Mouse (Mus musculus): ENCODE measurements at regions not wholly inside any gene's neighbourhood (a gene's known extent, or its start where the extent isn't known, plus 50 kb on each side); places are given as distances from the start of the nearest gene placed in this dataset.
A peak's percentile ranks its signal among the peaks of the same experiment; 100 is the strongest.

DNA sequence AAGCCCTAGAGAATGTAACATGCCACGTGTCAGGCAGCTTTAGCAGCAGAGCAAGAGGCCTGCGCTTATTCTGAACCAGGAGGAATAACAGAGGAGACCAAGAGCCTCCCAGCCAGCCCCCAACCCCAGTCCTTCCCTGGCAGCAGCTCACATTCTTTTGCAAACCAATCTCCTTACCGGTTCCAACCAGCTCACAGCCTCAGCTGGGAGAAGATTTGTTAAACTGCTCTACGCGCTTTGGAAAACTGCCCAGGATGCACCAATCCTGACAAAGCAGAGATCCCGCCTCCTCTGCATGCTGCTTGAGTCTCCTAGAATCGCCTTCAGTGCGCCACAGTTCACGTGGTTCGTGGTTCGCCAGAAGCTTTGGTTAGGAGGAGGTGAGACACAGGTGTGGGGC lies 51.8 kb downstream of the Gm9376 start:
- H3K4me2 ChIP-seq, result no peak overlapping the region
- no peak overlapping the region for H3K9ac ChIP-seq (ENCODE audit: low read depth, low read length)
- H3K4me1 ChIP-seq (ENCODE audit: control insufficient read depth, insufficient read depth, low read length), result no peaks in the 10 kb centered on the region
- no peak overlapping the region for H3K27ac ChIP-seq (ENCODE audit: low read depth, low read length)
- peaks cover 26% of the 10 kb centered on the region for H3K27me3 ChIP-seq (ENCODE audit: control insufficient read depth, insufficient read depth, low read length)
- no peaks in the 10 kb centered on the region for H3K36me3 ChIP-seq (ENCODE audit: control insufficient read depth, insufficient read depth, low read length)
- H3K9me3 ChIP-seq (replicated peaks; ENCODE audit: control insufficient read depth, low read length), result no peaks in the 10 kb centered on the region
- no peak overlapping the region for H3K4me3 ChIP-seq (ENCODE audit: low read depth, low read length)
- 48% methylated on average over 11 of the region's 11 CpGs for WGBS (ENCODE audit: insufficient replicate concordance)
- ATAC-seq (replicated peaks; ENCODE audit: insufficient number of reproducible peaks, low FRiP score, low TSS enrichment), result no peak

DNA sequence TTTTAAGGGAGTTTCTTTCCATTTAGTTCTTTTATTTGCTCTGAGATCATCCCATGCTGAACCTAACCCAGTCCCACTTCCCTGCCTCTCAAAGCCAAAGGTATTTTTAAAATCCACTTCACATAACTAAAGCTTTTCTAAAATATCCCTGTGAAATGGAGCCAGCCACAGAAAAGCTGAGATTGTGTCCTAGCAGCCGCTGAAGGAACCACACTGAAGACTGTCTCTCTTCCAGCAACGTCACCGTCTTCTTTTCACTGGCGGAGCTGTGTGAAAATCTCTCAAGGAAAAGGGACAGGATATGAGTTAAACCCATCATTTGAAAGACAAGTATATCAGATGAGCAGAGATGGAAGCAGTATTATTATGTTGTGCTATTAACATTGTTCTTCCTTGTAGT lies 53.3 kb downstream of the Gm9376 start:
- Histone ChIP-seq H3K27ac (ENCODE audit: low read depth, low read length) (no peak overlapping the region), H3K4me3 (ENCODE audit: low read depth, low read length) (no peak overlapping the region), H3K9ac (ENCODE audit: low read depth, low read length) (no peak overlapping the region), H3K36me3 (ENCODE audit: control insufficient read depth, insufficient read depth, low read length) (no peaks in the 10 kb centered on the region), H3K4me2 (no peak overlapping the region), H3K9me3 (replicated peaks; ENCODE audit: control insufficient read depth, low read length) (no peaks in the 10 kb centered on the region), H3K27me3 (ENCODE audit: control insufficient read depth, insufficient read depth, low read length) (peaks cover 26% of the 10 kb centered on the region), H3K4me1 (ENCODE audit: control insufficient read depth, insufficient read depth, low read length) (no peaks in the 10 kb centered on the region)
- WGBS (ENCODE audit: insufficient replicate concordance), result 69% methylated on average over 4 of the region's 4 CpGs
- no peak for ATAC-seq (replicated peaks; ENCODE audit: insufficient number of reproducible peaks, low FRiP score, low TSS enrichment)

DNA sequence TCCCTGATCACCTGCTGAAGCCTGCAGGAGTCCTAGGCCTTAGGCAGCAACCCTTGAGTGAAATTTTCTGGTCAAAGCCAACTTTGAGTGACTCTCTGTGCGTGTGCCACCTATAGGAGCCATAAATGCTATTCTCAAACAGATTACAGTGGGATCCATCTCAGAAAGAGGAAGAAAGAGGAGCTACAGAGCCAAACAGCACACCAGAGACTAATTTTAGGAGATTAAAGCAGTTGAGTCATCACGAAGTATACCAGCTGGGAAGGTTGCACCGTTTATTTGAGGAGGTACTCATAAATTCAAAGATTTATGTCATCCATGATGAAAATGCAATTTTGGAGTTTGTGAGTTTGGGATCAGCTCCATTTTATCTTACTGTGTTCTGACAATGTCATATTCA lies 54.3 kb downstream of the Gm9376 start:
- H3K9ac ChIP-seq (ENCODE audit: low read depth, low read length), result no peak overlapping the region
- peaks cover 26% of the 10 kb centered on the region for H3K27me3 ChIP-seq (ENCODE audit: control insufficient read depth, insufficient read depth, low read length)
- no peak overlapping the region for H3K4me2 ChIP-seq
- H3K9me3 ChIP-seq (replicated peaks; ENCODE audit: control insufficient read depth, low read length), result no peaks in the 10 kb centered on the region
- WGBS (ENCODE audit: insufficient replicate concordance), result 75% methylated on average over 3 of the region's 3 CpGs
- H3K27ac ChIP-seq (ENCODE audit: low read depth, low read length), result no peak overlapping the region
- H3K36me3 ChIP-seq (ENCODE audit: control insufficient read depth, insufficient read depth, low read length), result no peaks in the 10 kb centered on the region
- no peak overlapping the region for H3K4me3 ChIP-seq (ENCODE audit: low read depth, low read length)
- no peaks in the 10 kb centered on the region for H3K4me1 ChIP-seq (ENCODE audit: control insufficient read depth, insufficient read depth, low read length)
- ATAC-seq (replicated peaks; ENCODE audit: insufficient number of reproducible peaks, low FRiP score, low TSS enrichment), result no peak

DNA sequence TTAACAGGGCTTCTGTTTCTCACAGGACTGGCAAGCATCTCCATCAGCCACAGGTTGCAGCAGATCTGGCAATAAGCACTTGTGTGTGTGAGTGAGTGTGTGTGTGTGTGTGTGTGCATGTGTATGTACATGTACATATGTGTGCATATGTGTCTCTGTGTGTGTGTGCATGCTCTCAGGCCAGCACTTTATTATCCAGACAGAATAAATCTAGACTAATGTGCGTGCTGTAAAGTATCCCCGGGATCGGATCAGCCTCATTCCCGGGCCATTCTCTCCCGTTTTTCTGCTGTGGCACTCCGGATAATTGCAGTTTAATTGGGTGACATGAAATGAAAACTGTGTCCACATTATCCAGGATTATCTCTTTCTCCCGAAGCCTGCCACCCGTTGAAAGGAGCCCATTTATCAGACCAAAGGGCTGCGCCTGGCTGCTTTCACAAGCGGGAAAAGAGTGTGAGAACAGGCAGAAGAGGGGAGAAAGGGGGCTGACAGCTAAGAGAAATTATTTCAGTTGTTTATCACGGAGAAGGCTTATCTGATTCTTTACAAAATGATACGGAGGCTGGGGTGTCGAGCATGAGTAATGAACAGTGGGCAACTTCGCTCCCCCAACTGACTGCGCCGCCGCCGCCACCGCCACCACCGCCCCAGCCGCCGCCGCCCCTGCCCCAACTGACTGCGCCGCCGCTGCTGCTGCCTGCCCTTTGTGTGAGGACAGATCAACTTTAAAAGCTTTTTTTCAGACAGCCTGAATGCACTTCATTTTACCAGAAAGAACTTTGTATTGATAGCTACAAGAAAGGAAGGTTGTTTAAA lies 55.5 kb downstream of the Gm9376 start:
- Histone ChIP-seq H3K36me3 (ENCODE audit: control insufficient read depth, insufficient read depth, low read length) (no peaks in the 10 kb centered on the region), H3K27me3 (ENCODE audit: control insufficient read depth, insufficient read depth, low read length) (peaks cover 26% of the 10 kb centered on the region), H3K4me2 (peak overlapping the region; percentile 62), H3K9ac (ENCODE audit: low read depth, low read length) (no peak overlapping the region), H3K4me1 (ENCODE audit: control insufficient read depth, insufficient read depth, low read length) (no peaks in the 10 kb centered on the region), H3K27ac (ENCODE audit: low read depth, low read length) (no peak overlapping the region), H3K4me3 (ENCODE audit: low read depth, low read length) (peak overlapping the region; percentile 35), H3K9me3 (replicated peaks; ENCODE audit: control insufficient read depth, low read length) (no peaks in the 10 kb centered on the region)
- WGBS (ENCODE audit: insufficient replicate concordance), result 19% methylated on average over 26 of the region's 26 CpGs
- no peak for ATAC-seq (replicated peaks; ENCODE audit: insufficient number of reproducible peaks, low FRiP score, low TSS enrichment)

DNA sequence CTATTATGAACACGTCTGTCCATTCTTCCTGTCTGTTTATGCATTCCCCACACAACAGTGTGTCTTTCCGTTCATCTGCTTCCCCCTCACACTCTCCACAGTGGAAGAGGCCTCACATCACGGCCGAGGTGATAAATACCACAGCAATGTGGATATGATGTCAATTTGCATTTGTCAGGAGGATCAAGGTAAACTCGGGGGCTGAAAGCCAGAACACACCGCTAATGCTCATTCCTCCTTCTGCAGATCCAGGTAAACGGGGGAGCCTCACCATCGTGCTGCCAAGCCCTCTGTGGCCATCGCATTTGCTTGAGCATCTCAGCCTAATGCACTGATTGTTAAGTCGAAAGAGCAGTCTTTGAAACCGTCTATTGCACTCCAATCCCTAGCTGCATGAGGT lies 56.1 kb downstream of the Gm9376 start:
- Histone ChIP-seq H3K4me2 (peak overlapping the region; percentile 62), H3K9ac (ENCODE audit: low read depth, low read length) (no peak overlapping the region)
- 16% methylated on average over 11 of the region's 11 CpGs for WGBS (ENCODE audit: insufficient replicate concordance)

DNA sequence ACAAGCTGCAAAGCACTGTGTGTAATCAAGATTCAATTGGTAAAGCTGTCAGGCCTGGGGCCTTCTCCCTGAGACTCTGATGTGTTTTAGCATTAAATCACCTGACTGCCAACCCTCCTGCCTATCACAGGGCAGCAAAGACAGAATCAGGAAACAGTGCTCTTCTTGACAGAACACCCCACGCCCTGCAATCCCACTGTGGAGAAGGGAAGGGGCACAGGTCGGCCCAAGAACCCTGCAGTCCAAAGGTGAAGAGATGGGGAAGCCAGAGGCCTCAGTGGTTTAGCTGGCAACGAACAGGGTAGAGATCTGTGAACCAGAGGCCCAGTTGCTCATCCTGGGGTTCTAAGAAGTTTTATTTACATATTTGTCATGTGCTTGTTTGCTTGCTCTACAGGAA lies 71.3 kb downstream of the Gm9376 start:
- Histone ChIP-seq H3K9me3 (replicated peaks; ENCODE audit: control insufficient read depth, low read length) (no peaks in the 10 kb centered on the region), H3K4me1 (ENCODE audit: control insufficient read depth, insufficient read depth, low read length) (no peaks in the 10 kb centered on the region), H3K27ac (ENCODE audit: low read depth, low read length) (no peak overlapping the region), H3K4me2 (no peak overlapping the region), H3K4me3 (ENCODE audit: low read depth, low read length) (no peak overlapping the region), H3K27me3 (ENCODE audit: control insufficient read depth, insufficient read depth, low read length) (no peaks in the 10 kb centered on the region), H3K36me3 (ENCODE audit: control insufficient read depth, insufficient read depth, low read length) (no peaks in the 10 kb centered on the region), H3K9ac (ENCODE audit: low read depth, low read length) (no peak overlapping the region)
- 80% methylated on average over 3 of the region's 3 CpGs for WGBS (ENCODE audit: insufficient replicate concordance)
- no peak for ATAC-seq (replicated peaks; ENCODE audit: insufficient number of reproducible peaks, low FRiP score, low TSS enrichment)

More for the DNA sequence above, 56.1 kb downstream of the Gm9376 start:
- H3K4me3 ChIP-seq (ENCODE audit: low read depth, low read length), result peak overlapping the region; percentile 35
- H3K27me3 ChIP-seq (ENCODE audit: control insufficient read depth, insufficient read depth, low read length), result peaks cover 26% of the 10 kb centered on the region
- no peaks in the 10 kb centered on the region for H3K9me3 ChIP-seq (replicated peaks; ENCODE audit: control insufficient read depth, low read length)
- H3K4me1 ChIP-seq (ENCODE audit: control insufficient read depth, insufficient read depth, low read length), result no peaks in the 10 kb centered on the region
- H3K36me3 ChIP-seq (ENCODE audit: control insufficient read depth, insufficient read depth, low read length), result no peaks in the 10 kb centered on the region
- H3K27ac ChIP-seq (ENCODE audit: low read depth, low read length), result no peak overlapping the region
- no peak for ATAC-seq (replicated peaks; ENCODE audit: insufficient number of reproducible peaks, low FRiP score, low TSS enrichment)

DNA sequence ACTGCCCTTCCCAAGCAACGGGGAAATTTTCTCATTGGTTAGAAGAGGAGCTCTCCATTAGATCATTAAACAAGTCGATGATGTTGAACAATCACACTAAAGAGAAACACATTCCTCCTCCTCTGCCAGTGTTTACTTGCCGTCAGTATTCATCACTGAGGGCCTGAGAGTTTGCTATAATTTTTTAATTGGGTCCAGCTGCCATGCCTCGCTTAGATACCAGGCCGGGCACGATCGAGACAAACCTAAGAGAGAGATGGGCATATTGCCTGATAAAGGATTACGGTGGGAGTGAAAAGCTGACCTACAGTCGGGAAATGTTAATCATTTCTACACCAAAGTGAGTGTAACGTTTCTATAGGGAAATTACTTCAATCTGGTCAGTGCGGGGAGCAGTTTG lies 96.2 kb downstream of the Gm9376 start:
- no peaks in the 10 kb centered on the region for H3K4me1 ChIP-seq (ENCODE audit: control insufficient read depth, insufficient read depth, low read length)
- H3K9me3 ChIP-seq (replicated peaks; ENCODE audit: control insufficient read depth, low read length), result no peaks in the 10 kb centered on the region
- no peaks in the 10 kb centered on the region for H3K36me3 ChIP-seq (ENCODE audit: control insufficient read depth, insufficient read depth, low read length)
- no peaks in the 10 kb centered on the region for H3K27me3 ChIP-seq (ENCODE audit: control insufficient read depth, insufficient read depth, low read length)
- H3K4me2 ChIP-seq, result no peak overlapping the region
- ATAC-seq (replicated peaks; ENCODE audit: insufficient number of reproducible peaks, low FRiP score, low TSS enrichment), result no peak
- H3K9ac ChIP-seq (ENCODE audit: low read depth, low read length), result no peak overlapping the region
- WGBS (ENCODE audit: insufficient replicate concordance), result 68% methylated on average over 11 of the region's 11 CpGs
- no peak overlapping the region for H3K27ac ChIP-seq (ENCODE audit: low read depth, low read length)
- no peak overlapping the region for H3K4me3 ChIP-seq (ENCODE audit: low read depth, low read length)

DNA sequence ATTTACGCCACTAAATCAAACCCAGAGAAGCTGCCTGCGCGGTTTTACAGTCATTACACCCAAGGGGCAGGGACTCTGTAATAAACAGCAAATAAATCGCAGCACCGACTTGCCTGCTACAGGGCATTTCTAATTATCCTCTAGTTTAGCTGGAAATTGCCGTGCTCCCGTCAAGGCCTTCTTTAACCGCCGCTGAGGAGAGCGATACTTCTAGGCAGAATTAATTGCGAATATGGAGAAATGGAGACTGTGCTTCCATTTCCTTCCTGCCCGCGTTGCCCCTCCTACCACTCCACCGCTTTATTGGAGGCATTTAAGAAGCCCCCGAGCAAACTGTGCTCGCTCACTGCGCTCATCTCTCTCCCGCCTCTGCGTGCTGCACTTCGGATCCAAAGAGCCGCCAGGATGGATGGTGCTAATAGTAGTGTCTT lies 96.6 kb downstream of the Gm9376 start:
- Histone ChIP-seq H3K36me3 (ENCODE audit: control insufficient read depth, insufficient read depth, low read length) (no peaks in the 10 kb centered on the region), H3K27me3 (ENCODE audit: control insufficient read depth, insufficient read depth, low read length) (no peaks in the 10 kb centered on the region), H3K4me1 (ENCODE audit: control insufficient read depth, insufficient read depth, low read length) (no peaks in the 10 kb centered on the region), H3K27ac (ENCODE audit: low read depth, low read length) (no peak overlapping the region), H3K4me2 (no peak overlapping the region), H3K9me3 (replicated peaks; ENCODE audit: control insufficient read depth, low read length) (no peaks in the 10 kb centered on the region), H3K4me3 (ENCODE audit: low read depth, low read length) (no peak overlapping the region), H3K9ac (ENCODE audit: low read depth, low read length) (no peak overlapping the region)
- no peak for ATAC-seq (replicated peaks; ENCODE audit: insufficient number of reproducible peaks, low FRiP score, low TSS enrichment)
- 73% methylated on average over 21 of the region's 21 CpGs for WGBS (ENCODE audit: insufficient replicate concordance)

DNA sequence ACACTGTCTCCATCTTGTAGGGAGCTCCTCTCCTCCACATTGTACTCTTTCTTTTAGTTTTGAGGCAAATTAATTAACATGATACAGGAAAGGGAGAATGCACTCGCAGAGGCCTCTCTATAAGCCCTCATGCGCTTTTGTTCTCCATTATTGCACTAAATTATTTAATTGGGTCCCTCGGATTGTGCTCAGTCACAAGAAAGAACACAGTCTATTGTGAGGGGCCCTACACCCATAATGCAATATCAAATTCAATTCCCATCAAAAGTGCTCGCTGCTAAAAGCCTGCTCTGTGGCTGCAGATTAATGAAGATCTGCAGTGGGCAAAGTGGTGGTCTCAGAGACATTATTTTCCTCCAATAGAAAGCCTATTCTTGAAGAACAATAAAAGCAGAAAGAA lies 99.8 kb downstream of the Gm9376 start:
- H3K4me1 ChIP-seq (ENCODE audit: control insufficient read depth, insufficient read depth, low read length), result no peaks in the 10 kb centered on the region; the same call in 1 of the 2 replicates
- WGBS (ENCODE audit: insufficient replicate concordance), result 76% methylated on average over 4 of the region's 4 CpGs
- H3K36me3 ChIP-seq (ENCODE audit: control insufficient read depth, insufficient read depth, low read length), result no peaks in the 10 kb centered on the region
- no peaks in the 10 kb centered on the region for H3K27me3 ChIP-seq (ENCODE audit: control insufficient read depth, insufficient read depth, low read length)
- H3K9ac ChIP-seq (ENCODE audit: low read depth, low read length), result no peak overlapping the region
- ATAC-seq (replicated peaks; ENCODE audit: insufficient number of reproducible peaks, low FRiP score, low TSS enrichment), result no peak
- H3K9me3 ChIP-seq (replicated peaks; ENCODE audit: control insufficient read depth, low read length), result no peaks in the 10 kb centered on the region
- no peak overlapping the region for H3K4me2 ChIP-seq
- H3K27ac ChIP-seq (ENCODE audit: low read depth, low read length), result no peak overlapping the region
- no peak overlapping the region for H3K4me3 ChIP-seq (ENCODE audit: low read depth, low read length)

All from heart, embryonic 11.5 days (tissue).